Mouse (Mus musculus) cortical plate, adult 2 months (tissue): ENCODE data around the gene Galm.

Source experiments
- CTCF ChIP-seq: fragments of 200-500 bp; IDR thresholded peaks from 2 replicates; pipeline ENCODE4 v1.5.1; 2011; ENCODE audit warnings: mild to moderate bottlenecking, control low read depth, low read length; ENCODE audit not compliant: insufficient read depth; ENCODE audit errors: extremely low read depth
- POLR2A ChIP-seq: fragments of 200-500 bp; IDR thresholded peaks from 2 replicates; pipeline ENCODE4 v1.6.1; 2011; ENCODE audit warnings: mild to moderate bottlenecking, low read length, control low read depth; ENCODE audit not compliant: insufficient read depth; ENCODE audit errors: extremely low read depth

DNA sequence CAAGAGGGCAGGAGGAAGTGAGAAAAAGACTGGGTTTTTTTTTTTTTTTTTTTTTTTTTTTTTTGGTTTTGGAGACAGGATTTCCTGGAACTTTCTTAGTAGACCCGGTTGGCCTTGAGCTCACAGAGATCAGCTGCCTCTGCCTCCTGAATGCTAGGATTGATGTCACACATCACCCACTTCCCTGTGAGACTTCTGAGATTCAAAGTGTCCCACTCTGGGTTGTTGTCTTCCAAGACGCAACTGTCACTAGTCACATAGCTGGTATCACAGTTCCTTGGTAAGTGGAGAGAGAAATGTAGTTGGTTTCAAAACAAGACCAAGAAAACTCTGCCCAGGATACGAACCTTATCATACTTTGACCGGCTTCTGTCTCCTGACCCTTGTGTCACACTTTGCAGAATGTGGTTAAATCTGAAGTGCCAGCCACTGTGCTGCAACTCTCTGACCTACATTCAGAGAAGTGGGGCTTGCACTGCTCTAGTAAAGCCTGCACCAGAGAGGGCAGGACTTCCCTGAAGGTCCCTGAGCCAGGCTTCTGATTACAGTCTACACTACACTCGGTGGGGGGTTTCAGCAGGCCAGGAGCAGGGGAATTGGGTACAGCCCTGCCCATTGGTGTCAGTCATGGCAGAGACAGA is 14.5 kb upstream of the Galm start:
- TF ChIP-seq POLR2A (no peak), CTCF (no peak)
